Mouse (Mus musculus) lung, adult 2 months (tissue): ENCODE results near the gene Wasl. TPM values are rescaled to one million over a fixed set of nuclear protein-coding genes. Genes with fewer than 3 reads are reported as not detected.

Source experiments
- DNase-seq: peaks from one replicate; pipeline ENCODE4 v3.0.0; 2022
- H3K4me1 ChIP-seq: fragments of 200-500 bp; 2 replicates; pipeline ENCODE4 v1.6.1; 2011; ENCODE audit warnings: low read length; ENCODE audit not compliant: control insufficient read depth, insufficient read depth
- H3K4me3 ChIP-seq: fragments of 200-500 bp; replicated peaks from 2 replicates; pipeline ENCODE3; 2011; ENCODE audit warnings: low read depth, mild to moderate bottlenecking, control low read depth, low read length; ENCODE audit errors: extremely low read depth
- CTCF ChIP-seq: fragments of 200-500 bp; IDR thresholded peaks from 2 replicates; pipeline ENCODE4 v1.5.1; 2011; ENCODE audit warnings: mild to moderate bottlenecking, low read length, control low read depth; ENCODE audit not compliant: insufficient read depth
- POLR2A ChIP-seq: fragments of 200-500 bp; IDR thresholded peaks from 2 replicates; pipeline ENCODE4 v1.6.1; 2011; ENCODE audit warnings: low read depth, mild to moderate bottlenecking, control low read depth, low read length, borderline replicate concordance; ENCODE audit errors: extremely low read depth
- WGBS: fragments of 180-500 bp; shearing (Covaris S2); methylation state at CpG from one replicate; pipeline ENCODE4 v1.1.7; 2018; 5-methylcytosine and 5-hydroxymethylcytosine counted together
- polyA plus RNA-seq: library from polyadenylated mRNA; depleted of rRNA; stranded (reverse); fragments of >200 nt; gene quantifications from 2 replicates; pipeline ENCODE4 v1.2.3, GENCODE M21; 2012

Wasl gene
- polyA plus RNA-seq, 1 experiment = 70.0 TPM

- no peak for DNase-seq
- WGBS = 74% methylated on average over 5 of the region's 5 CpGs
- Histone ChIP-seq H3K4me1 (peaks cover 7% of the 10 kb centered on the region), H3K4me3 (no peak overlapping the region)
- TF ChIP-seq CTCF (no peak), POLR2A (no peak)
Observed at GRCm38 (mm10) chr6:24599639-24600038, 65.2 kb downstream of the Wasl start.

GRCm38 (mm10) chr6:24599179-24599578, 65.6 kb downstream of the Wasl start:
- DNase-seq = no peak
- H3K4me3 ChIP-seq = no peak overlapping the region
- peaks cover 7% of the 10 kb centered on the region for H3K4me1 ChIP-seq
- 87% methylated on average over 6 of the region's 6 CpGs for WGBS
- TF ChIP-seq POLR2A = no peak
- no peak for TF ChIP-seq CTCF

GRCm38 (mm10) chr6:24597500-24597899, 67.3 kb downstream of the Wasl start, which contains the start of gene Lmod2:
Lmod2 (plus strand) TSS chr6:24597762.
- DNase-seq = no peak
- 70% methylated on average over 10 of the region's 10 CpGs for WGBS
- TF ChIP-seq POLR2A = no peak
- no peak for TF ChIP-seq CTCF
- H3K4me1 ChIP-seq = peaks cover 6% of the 10 kb centered on the region
- no peak within 1 kb of the TSS for H3K4me3 ChIP-seq

- H3K4me1 ChIP-seq = peaks cover 7% of the 10 kb centered on the region
- WGBS = 45% methylated on average over 10 of the region's 10 CpGs
- no peak overlapping the region for H3K4me3 ChIP-seq
- TF ChIP-seq CTCF = no peak
- no peak for TF ChIP-seq POLR2A
- DNase-seq = no peak
Observed at GRCm38 (mm10) chr6:24591525-24592218, 73.1 kb downstream of the Wasl start.

GRCm38 (mm10) chr6:24590282-24590681, 74.5 kb downstream of the Wasl start:
- 88% methylated on average over 5 of the region's 5 CpGs for whole genome bisulfite sequencing
- no peak overlapping the region for H3K4me3 ChIP-seq
- no peak for TF ChIP-seq CTCF
- no peak for TF ChIP-seq POLR2A
- H3K4me1 ChIP-seq = peaks cover 10% of the 10 kb centered on the region
- DNase-seq = no peak

- no peak overlapping the region for H3K4me3 ChIP-seq
- TF ChIP-seq CTCF = no peak
- no peak for TF ChIP-seq POLR2A
- DNase-seq = no peak
- 15% methylated on average over 3 of the region's 3 CpGs for WGBS
- H3K4me1 ChIP-seq = peaks cover 10% of the 10 kb centered on the region
Observed at GRCm38 (mm10) chr6:24586885-24587284, 77.9 kb downstream of the Wasl start.

- 14% methylated on average over 10 of the region's 10 CpGs for WGBS
- DNase-seq = no peak
- TF ChIP-seq POLR2A (no peak), CTCF (no peak)
- H3K4me3 ChIP-seq = no peak overlapping the region
- H3K4me1 ChIP-seq = peaks cover 7% of the 10 kb centered on the region
Observed at GRCm38 (mm10) chr6:24585431-24586310, 79.1 kb downstream of the Wasl start.

GRCm38 (mm10) chr6:24583456-24583855, 81.4 kb downstream of the Wasl start:
- WGBS = 68% methylated on average over 3 of the region's 3 CpGs
- Histone ChIP-seq H3K4me3 (no peak overlapping the region), H3K4me1 (peaks cover 7% of the 10 kb centered on the region)
- DNase-seq = no peak
- TF ChIP-seq CTCF (no peak), POLR2A (no peak)

GRCm38 (mm10) chr6:24573319-24573718, 91.5 kb downstream of the Wasl start:
- TF ChIP-seq CTCF = no peak
- TF ChIP-seq POLR2A = no peak
- H3K4me1 ChIP-seq = no peaks in the 10 kb centered on the region; the same call in none of the 2 replicates
- H3K4me3 ChIP-seq = no peak overlapping the region
- DNase-seq = no peak
